Mouse (Mus musculus) lung, embryonic 14.5 days (tissue): ENCODE data around the gene Kansl1l. TPM values are rescaled to one million over a fixed set of nuclear protein-coding genes. Genes with fewer than 3 reads are reported as not detected.

Experiments
- ATAC-seq: fragments of 200-750 bp; cut with Nextera tagmentation; 2 replicates; pipeline ENCODE4 v1.8.0; 2017; ENCODE audit warnings: mild to moderate bottlenecking, moderate TSS enrichment, moderate library complexity; ENCODE audit not compliant: insufficient read depth
- DNase-seq: peaks from one replicate; pipeline ENCODE4 v3.0.0-alpha.2; 2015
- H3K27ac ChIP-seq: fragments of 300-500 bp; sonication (generic); 2 replicates; pipeline ENCODE4 v1.5.1; 2014; ENCODE audit warnings: low read depth, mild to moderate bottlenecking, moderate library complexity
- H3K27me3 ChIP-seq: fragments of 300-500 bp; sonication (generic); 2 replicates; pipeline ENCODE4 v1.6.1; 2014; ENCODE audit warnings: low read length, control low read depth; ENCODE audit not compliant: insufficient read depth
- H3K36me3 ChIP-seq: fragments of 300-500 bp; sonication (generic); 2 replicates; pipeline ENCODE4 v1.6.1; 2014; ENCODE audit warnings: control low read depth; ENCODE audit not compliant: insufficient read depth
- H3K4me1 ChIP-seq: fragments of 300-500 bp; sonication (generic); 2 replicates; pipeline ENCODE4 v1.6.1; 2014; ENCODE audit warnings: antibody characterized with exemption, control low read depth; ENCODE audit not compliant: insufficient read depth
- H3K4me2 ChIP-seq: fragments of 300-500 bp; sonication (generic); 2 replicates; pipeline ENCODE4 v1.6.1; 2014; ENCODE audit warnings: mild to moderate bottlenecking
- H3K4me3 ChIP-seq: fragments of 300-500 bp; sonication (generic); 2 replicates; pipeline ENCODE4 v1.5.1; 2014; ENCODE audit warnings: low read depth, low read length
- H3K9ac ChIP-seq: fragments of 300-500 bp; sonication (generic); 2 replicates; pipeline ENCODE4 v1.6.1; 2014
- H3K9me3 ChIP-seq: fragments of 300-500 bp; sonication (generic); 2 replicates; pipeline ENCODE4 v1.6.1; 2016; ENCODE audit warnings: low read depth, low read length, control low read depth
- CTCF ChIP-seq: IDR thresholded peaks from 2 replicates; pipeline ENCODE4 v1.5.1; 2016; ENCODE audit warnings: antibody characterized with exemption, low read depth
- whole genome bisulfite sequencing: fragments of 180-500 bp; shearing (Covaris S2); extraction: QIAGEN DNeasy Blood & Tissue Kit; methylation state at CpG from one replicate; pipeline ENCODE4 v1.1.7; 2014; 5-methylcytosine and 5-hydroxymethylcytosine counted together
- polyA plus RNA-seq: library from polyadenylated mRNA; unstranded; fragments of >200 nt; fragmentation: Nextera tagmentation; extraction: Ambion mirVana; gene quantifications from 2 replicates; pipeline ENCODE4 v1.2.1, GENCODE M21; 2014

The Kansl1l gene
- polyA plus RNA-seq, 1 experiment from 2014 or later: 21.9 TPM

DNA sequence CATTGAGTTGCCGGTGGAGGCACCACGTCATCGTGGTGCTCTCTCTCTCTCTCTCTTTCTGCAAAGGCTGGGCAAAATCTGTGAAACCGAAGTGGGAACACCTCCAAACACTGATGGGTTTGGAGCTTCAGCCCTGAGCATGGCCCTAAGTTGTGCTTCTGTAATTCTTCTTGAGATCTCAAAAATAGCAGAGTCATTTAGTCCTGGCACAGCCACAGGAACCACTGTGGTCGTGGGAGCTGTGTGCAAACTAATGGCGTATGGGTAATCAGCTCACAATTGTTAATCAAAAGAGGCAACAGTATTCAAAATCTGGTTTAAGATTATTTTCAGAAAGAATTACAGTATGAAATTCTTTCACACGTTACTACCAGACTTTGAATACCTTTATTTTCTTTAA is 144.6 kb downstream of the Kansl1l start:
- TF ChIP-seq CTCF: no peak
- H3K27me3 ChIP-seq: no peaks in the 10 kb centered on the region
- ATAC-seq (no peak), DNase-seq (no peak)
- no peaks in the 10 kb centered on the region for H3K9me3 ChIP-seq
- no peak overlapping the region for H3K9ac ChIP-seq
- H3K4me1 ChIP-seq: no peaks in the 10 kb centered on the region
- no peaks in the 10 kb centered on the region for H3K36me3 ChIP-seq
- no peak overlapping the region for H3K4me2 ChIP-seq
- H3K27ac ChIP-seq: no peak overlapping the region
- no peak overlapping the region for H3K4me3 ChIP-seq
- 86% methylated on average over 7 of the region's 7 CpGs for WGBS

DNA sequence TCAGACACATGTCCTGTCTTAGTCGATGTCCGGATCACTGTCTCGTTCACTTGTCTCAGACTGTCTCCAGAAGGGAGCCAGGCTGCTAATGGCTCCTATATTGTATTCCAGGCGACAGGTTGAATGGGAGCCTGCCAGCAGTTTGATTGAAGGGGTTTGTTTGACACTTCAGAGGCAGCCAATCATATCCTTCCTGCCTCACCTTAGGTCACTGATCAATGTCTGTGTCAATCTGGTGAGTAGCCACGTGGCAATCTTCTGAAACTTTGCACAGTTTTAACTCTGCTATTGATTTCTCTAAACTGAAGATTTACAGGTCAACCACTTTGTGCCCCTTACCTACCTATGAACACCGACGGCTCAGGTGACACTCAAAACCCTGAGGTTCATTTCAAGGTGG is 145.9 kb downstream of the Kansl1l start:
- Histone ChIP-seq H3K9me3 (no peaks in the 10 kb centered on the region), H3K27me3 (no peaks in the 10 kb centered on the region)
- ATAC-seq: no peak

More for the DNA sequence above, 145.9 kb downstream of the Kansl1l start:
- WGBS: 51% methylated on average over 7 of the region's 7 CpGs
- Histone ChIP-seq H3K4me2 (no peak overlapping the region), H3K9ac (no peak overlapping the region), H3K27ac (no peak overlapping the region), H3K4me3 (no peak overlapping the region), H3K4me1 (no peaks in the 10 kb centered on the region), H3K36me3 (no peaks in the 10 kb centered on the region)
- no peak for DNase-seq
- no peak for TF ChIP-seq CTCF

Other genes starting within 250 kb of the Kansl1l start
- 54.3 and 55.5 TPM in 2 replicates for gene Rpe, start 116.7 kb downstream of the Kansl1l start, polyA plus RNA-seq
- gene Acadl, start 45.7 kb upstream of the Kansl1l start, polyA plus RNA-seq: 128 and 140 TPM in 2 replicates
- gene Myl1, start 127.8 kb upstream of the Kansl1l start, polyA plus RNA-seq: 0.88 and 13.0 TPM in 2 replicates
- 96.6 and 102 TPM in 2 replicates for gene Lancl1, start 221.3 kb upstream of the Kansl1l start, polyA plus RNA-seq